Mouse (Mus musculus): ENCODE data around the gene Cdc37l1. TPM values are rescaled to one million over a fixed set of nuclear protein-coding genes. Genes with fewer than 3 reads are reported as not detected.
A peak's percentile ranks its signal among the peaks of the same experiment; 100 is the strongest.

Cdc37l1 gene
- 49.5 and 70.6 TPM in 2 replicates for polyA plus RNA-seq (2011; ENCODE audit: insufficient read length, low read depth, missing spikeins)

DNA sequence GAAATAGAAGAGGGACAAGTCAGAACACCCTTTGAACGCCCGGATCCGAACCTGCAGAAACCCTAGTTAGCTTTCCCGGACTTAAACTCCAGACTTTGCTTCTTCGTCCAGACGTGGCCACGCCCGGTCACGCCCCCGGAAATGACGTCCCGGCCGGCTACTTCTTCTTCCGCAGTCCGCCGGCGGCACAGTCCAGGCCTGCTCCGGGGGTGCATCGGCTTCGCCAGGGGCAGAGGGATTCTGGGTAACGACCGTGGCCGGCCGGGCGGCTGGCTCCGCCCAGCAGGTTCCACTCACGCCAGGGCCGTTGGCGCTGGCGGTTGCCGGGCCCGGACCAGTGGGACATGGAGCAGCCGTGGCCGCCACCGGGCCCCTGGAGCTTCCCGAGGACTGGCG lies at the start of gene Cdc37l1:
Gene Cdc37l1, plus strand, starts transcription at position 159 of the 396 bp plus-strand sequence.
- peak; percentile 75 for TF ChIP-seq POLR2A (IDR thresholded peaks at IDR 0.05; ENCODE audit: low read depth, low read length)
- TF ChIP-seq CTCF (IDR thresholded peaks at IDR 0.05; ENCODE audit: borderline replicate concordance, insufficient read depth, low read length) = no peak
- H3K27ac ChIP-seq (ENCODE audit: insufficient read depth, low read length) = peak within 1 kb of the TSS; percentile 49

DNA sequence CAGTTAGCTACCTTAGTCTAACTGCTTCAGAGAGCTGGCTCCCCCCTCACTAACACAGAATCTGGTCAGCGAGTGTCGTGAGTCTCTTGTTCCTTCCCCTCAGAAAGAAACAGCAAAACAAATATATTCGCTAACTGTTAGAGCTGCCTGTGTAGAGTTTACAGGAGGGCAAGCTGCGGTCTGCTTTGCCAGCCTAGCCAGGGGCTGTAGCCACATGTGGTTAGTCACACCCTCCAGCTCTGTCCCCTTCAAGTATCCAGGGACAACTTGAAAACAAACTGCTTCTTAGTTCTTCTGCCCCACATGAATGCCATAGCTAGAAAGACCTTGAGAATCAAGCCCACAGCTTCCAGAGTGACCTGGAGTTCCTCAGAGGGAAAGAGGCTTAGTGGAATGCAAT lies 48.9 kb upstream of the Cdc37l1 start:
- TF ChIP-seq CTCF (IDR thresholded peaks at IDR 0.05; ENCODE audit: borderline replicate concordance, insufficient read depth, low read length) = no peak
- no peak for TF ChIP-seq POLR2A (IDR thresholded peaks at IDR 0.05; ENCODE audit: low read depth, low read length)
- H3K27ac ChIP-seq (ENCODE audit: insufficient read depth, low read length) = no peak overlapping the region

More for the DNA sequence above, at the start of gene Cdc37l1:
- Histone ChIP-seq H3K4me1 (ENCODE audit: control insufficient read depth, insufficient read depth, low read length) (no peaks in the 10 kb centered on the region), H3K4me3 (ENCODE audit: insufficient read depth, low read length) (peak within 1 kb of the TSS; percentile 97)

DNA sequence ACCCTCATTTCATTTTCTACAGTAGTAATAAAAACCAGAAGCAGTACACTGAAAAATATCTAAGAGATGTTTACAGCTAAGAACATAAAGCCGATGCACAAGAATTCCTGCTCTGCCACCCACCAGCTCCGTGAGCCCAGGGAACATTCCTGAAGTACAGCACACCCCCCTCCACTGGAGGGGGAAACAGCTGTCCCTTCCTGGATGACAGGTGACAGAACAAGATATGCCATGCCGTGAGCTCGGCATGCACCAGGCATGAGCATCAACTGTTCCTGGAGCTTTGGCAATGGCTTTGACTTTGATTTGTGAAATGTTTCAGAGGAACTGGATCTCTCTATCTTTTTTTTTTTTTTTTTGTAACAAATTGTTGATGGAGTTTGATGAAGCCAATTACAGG lies 43.4 kb upstream of the Cdc37l1 start:
- TF ChIP-seq POLR2A (IDR thresholded peaks at IDR 0.05; ENCODE audit: low read depth, low read length) (no peak), CTCF (IDR thresholded peaks at IDR 0.05; ENCODE audit: borderline replicate concordance, insufficient read depth, low read length) (no peak)
- H3K27ac ChIP-seq (ENCODE audit: insufficient read depth, low read length) = no peak overlapping the region

More for the DNA sequence above, 48.9 kb upstream of the Cdc37l1 start:
- no peaks in the 10 kb centered on the region for H3K4me1 ChIP-seq (ENCODE audit: control insufficient read depth, insufficient read depth, low read length)
- no peak overlapping the region for H3K4me3 ChIP-seq (ENCODE audit: insufficient read depth, low read length)

DNA sequence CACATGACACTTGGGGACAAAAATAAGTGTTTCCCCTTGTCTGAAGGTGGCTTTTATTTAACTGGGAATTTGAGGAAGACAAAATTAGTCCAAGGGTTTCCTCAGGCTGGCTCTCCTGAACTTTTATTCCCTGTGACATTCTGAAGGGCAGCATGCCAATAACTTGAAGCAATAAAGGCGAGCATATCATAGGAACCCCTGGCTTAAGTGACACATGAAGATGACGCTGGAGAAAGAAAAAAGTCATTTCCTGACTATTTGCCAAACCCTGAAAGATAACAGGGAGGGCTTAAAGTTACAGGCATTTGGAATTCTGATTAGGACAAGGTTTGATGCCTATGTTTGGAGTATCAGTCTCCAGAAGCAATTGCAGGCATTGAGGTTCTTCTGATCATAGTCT lies 42.8 kb upstream of the Cdc37l1 start:
- H3K4me1 ChIP-seq (ENCODE audit: control insufficient read depth, insufficient read depth, low read length) = no peaks in the 10 kb centered on the region
- H3K27ac ChIP-seq (ENCODE audit: insufficient read depth, low read length) = no peak overlapping the region
- TF ChIP-seq CTCF (IDR thresholded peaks at IDR 0.05; ENCODE audit: borderline replicate concordance, insufficient read depth, low read length) = no peak
- TF ChIP-seq POLR2A (IDR thresholded peaks at IDR 0.05; ENCODE audit: low read depth, low read length) = no peak
- no peak overlapping the region for H3K4me3 ChIP-seq (ENCODE audit: insufficient read depth, low read length)

More for the DNA sequence above, 43.4 kb upstream of the Cdc37l1 start:
- Histone ChIP-seq H3K4me1 (ENCODE audit: control insufficient read depth, insufficient read depth, low read length) (no peaks in the 10 kb centered on the region), H3K4me3 (ENCODE audit: insufficient read depth, low read length) (no peak overlapping the region)

DNA sequence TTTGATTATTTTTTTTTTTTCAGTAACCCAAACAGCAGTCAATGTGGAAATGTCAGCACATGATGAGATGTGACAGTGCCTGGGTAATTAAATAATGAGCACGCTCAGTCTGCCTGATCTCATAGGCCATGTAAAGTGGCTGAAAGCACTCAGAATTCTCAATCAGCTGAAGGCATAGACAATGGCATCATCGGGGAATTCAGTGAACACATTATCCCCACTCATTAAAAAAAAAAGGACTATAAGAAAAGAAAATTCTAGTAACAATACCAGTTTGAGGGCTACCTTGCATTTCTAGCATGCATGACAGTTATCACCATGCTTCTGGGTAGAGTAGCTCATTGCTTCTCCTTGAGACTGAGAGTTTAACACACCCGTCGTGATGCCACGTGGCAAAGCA lies 38.9 kb upstream of the Cdc37l1 start:
- TF ChIP-seq CTCF (IDR thresholded peaks at IDR 0.05; ENCODE audit: borderline replicate concordance, insufficient read depth, low read length) = no peak
- TF ChIP-seq POLR2A (IDR thresholded peaks at IDR 0.05; ENCODE audit: low read depth, low read length) = no peak
- Histone ChIP-seq H3K4me1 (ENCODE audit: control insufficient read depth, insufficient read depth, low read length) (no peaks in the 10 kb centered on the region), H3K27ac (ENCODE audit: insufficient read depth, low read length) (no peak overlapping the region), H3K4me3 (ENCODE audit: insufficient read depth, low read length) (no peak overlapping the region)

DNA sequence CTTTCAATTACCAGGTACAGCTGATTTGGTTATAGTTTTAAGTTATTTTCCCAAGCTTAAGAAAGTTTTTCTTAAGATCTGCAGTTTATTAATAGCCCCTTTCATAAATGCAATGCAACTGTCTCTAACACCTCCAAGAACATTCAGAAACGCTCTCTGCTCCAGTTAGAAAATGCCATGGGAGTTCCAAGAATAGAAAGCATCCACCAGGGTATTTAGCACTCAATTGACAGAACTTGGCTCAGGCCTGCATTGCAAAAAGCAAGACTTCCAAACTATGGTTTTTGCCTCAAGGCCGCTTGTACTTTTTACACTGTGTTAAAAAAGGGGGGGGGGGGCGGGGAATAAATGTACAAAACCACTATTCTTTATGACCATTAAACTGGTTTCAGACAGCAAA lies 27.0 kb upstream of the Cdc37l1 start:
- TF ChIP-seq CTCF (IDR thresholded peaks at IDR 0.05; ENCODE audit: borderline replicate concordance, insufficient read depth, low read length) (no peak), POLR2A (IDR thresholded peaks at IDR 0.05; ENCODE audit: low read depth, low read length) (no peak)
- Histone ChIP-seq H3K4me3 (ENCODE audit: insufficient read depth, low read length) (peak overlapping the region; percentile 42), H3K4me1 (ENCODE audit: control insufficient read depth, insufficient read depth, low read length) (peaks cover 5% of the 10 kb centered on the region; the same call in 1 of the 2 replicates), H3K27ac (ENCODE audit: insufficient read depth, low read length) (no peak overlapping the region)

DNA sequence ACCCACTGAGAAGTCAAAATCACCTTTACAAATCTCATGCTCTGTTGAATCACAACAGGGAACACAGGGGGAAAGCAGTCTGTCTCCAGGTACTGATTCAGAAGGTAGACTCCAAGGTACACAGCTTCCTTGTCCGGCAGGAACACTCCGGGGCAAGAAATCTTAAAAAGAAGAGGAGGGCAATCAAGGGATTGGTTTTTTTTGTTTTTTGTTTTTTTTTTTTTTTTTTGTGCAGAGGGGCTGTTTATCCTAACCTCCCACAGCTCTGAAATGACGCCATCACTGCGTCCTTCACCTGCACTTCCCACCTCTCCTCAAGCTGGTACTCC lies 26.7 kb upstream of the Cdc37l1 start:
- H3K4me3 ChIP-seq (ENCODE audit: insufficient read depth, low read length) = peak overlapping the region; percentile 42
- peaks cover 5% of the 10 kb centered on the region; the same call in 1 of the 2 replicates for H3K4me1 ChIP-seq (ENCODE audit: control insufficient read depth, insufficient read depth, low read length)
- TF ChIP-seq CTCF (IDR thresholded peaks at IDR 0.05; ENCODE audit: borderline replicate concordance, insufficient read depth, low read length) (no peak), POLR2A (IDR thresholded peaks at IDR 0.05; ENCODE audit: low read depth, low read length) (no peak)
- no peak overlapping the region for H3K27ac ChIP-seq (ENCODE audit: insufficient read depth, low read length)

DNA sequence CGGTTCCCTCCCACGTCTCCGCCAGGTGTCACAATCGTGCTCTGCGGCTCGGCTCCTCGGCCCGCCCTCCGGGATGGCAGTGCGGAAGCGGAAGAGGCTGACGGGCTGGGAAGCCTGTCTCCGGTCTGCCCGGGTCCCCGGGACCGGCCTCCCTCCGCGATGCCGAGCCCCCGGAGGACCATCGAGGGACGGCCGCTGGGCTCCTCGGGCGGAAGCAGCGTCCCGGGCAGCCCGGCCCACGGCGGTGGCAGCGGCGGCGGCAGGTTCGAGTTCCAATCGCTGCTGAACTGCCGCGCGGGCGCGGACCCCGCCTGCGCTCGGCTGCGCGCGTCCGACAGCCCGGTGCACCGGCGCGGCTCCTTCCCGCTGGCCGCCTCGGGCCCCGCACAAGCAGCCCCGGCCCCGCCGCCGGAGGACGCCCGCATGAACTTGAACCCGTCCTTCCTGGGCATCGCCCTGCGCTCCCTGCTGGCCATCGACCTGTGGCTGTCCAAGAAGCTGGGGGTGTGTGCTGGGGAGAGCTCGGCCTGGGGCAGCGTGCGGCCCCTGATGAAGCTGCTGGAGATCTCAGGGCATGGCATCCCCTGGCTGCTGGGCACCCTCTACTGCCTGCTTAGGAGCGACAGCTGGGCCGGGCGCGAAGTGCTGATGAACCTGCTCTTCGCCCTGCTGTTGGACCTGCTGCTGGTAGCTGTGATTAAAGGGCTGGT lies 26.2 kb upstream of the Cdc37l1 start, which contains the start of gene Plpp6:
Gene Plpp6, plus strand, starts transcription at position 112 of the 710 bp plus-strand sequence.
- no peak within 1 kb of the TSS for H3K27ac ChIP-seq (ENCODE audit: insufficient read depth, low read length)
- H3K4me3 ChIP-seq (ENCODE audit: insufficient read depth, low read length) = peak within 1 kb of the TSS; percentile 42
- peak; percentile 54 for TF ChIP-seq POLR2A (IDR thresholded peaks at IDR 0.05; ENCODE audit: low read depth, low read length)
- peak; percentile 58; the same call in 1 of the 2 replicates for TF ChIP-seq CTCF (IDR thresholded peaks at IDR 0.05; ENCODE audit: borderline replicate concordance, insufficient read depth, low read length)
- peaks cover 5% of the 10 kb centered on the region; the same call in 1 of the 2 replicates for H3K4me1 ChIP-seq (ENCODE audit: control insufficient read depth, insufficient read depth, low read length)

DNA sequence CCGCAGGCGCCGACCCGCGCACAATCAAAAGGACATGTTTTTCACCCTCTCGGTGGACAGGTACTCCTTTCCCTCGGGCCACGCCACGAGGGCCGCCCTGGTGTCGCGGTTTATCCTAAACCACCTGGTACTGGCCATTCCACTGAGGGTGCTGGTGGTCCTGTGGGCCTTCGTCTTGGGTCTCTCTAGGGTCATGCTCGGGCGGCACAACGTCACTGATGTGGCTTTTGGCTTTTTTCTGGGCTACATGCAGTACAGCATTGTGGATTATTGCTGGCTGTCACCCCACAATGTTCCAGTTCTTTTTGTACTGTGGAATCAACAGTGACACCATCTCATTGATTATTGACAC lies 25.6 kb upstream of the Cdc37l1 start:
- H3K27ac ChIP-seq (ENCODE audit: insufficient read depth, low read length) = no peak overlapping the region
- H3K4me1 ChIP-seq (ENCODE audit: control insufficient read depth, insufficient read depth, low read length) = peaks cover 5% of the 10 kb centered on the region; the same call in 1 of the 2 replicates
- peak overlapping the region; percentile 42 for H3K4me3 ChIP-seq (ENCODE audit: insufficient read depth, low read length)
- no peak for TF ChIP-seq CTCF (IDR thresholded peaks at IDR 0.05; ENCODE audit: borderline replicate concordance, insufficient read depth, low read length)
- no peak for TF ChIP-seq POLR2A (IDR thresholded peaks at IDR 0.05; ENCODE audit: low read depth, low read length)

DNA sequence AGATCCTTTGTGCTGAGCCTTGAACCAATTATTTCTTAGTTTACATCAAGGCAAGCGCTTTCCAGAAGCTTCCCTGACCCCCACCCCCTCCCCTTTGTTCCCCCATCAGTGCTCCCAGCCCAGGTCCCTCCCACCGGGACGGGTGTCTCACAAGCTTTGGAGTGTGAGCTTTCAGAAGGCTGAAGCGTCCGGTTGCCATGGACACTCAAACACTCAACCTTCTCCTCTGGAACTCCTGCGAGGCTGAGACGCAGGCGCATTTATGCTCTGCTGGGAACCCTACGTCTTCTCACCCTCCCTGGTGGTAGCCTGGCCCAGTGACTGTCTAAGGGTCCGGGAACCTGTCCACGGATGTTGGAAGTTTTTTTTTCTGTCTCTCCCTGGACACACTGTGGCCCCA lies 22.5 kb upstream of the Cdc37l1 start, which contains the start of gene 4430402I18Rik:
Gene 4430402I18Rik, minus strand, starts transcription at position 149 of the 400 bp plus-strand sequence.
- Histone ChIP-seq H3K27ac (ENCODE audit: insufficient read depth, low read length) (no peak within 1 kb of the TSS), H3K4me1 (ENCODE audit: control insufficient read depth, insufficient read depth, low read length) (peaks cover 5% of the 10 kb centered on the region; the same call in 1 of the 2 replicates), H3K4me3 (ENCODE audit: insufficient read depth, low read length) (no peak within 1 kb of the TSS)
- no peak for TF ChIP-seq POLR2A (IDR thresholded peaks at IDR 0.05; ENCODE audit: low read depth, low read length)
- TF ChIP-seq CTCF (IDR thresholded peaks at IDR 0.05; ENCODE audit: borderline replicate concordance, insufficient read depth, low read length) = no peak

Data from embryonic fibroblast, embryonic 13.5 days (primary cell).